Mouse (Mus musculus) MEL (cell line): ENCODE measurements around the gene Tmem175. TPM values are rescaled to one million over a fixed set of nuclear protein-coding genes. Genes with fewer than 3 reads are reported as not detected.

ENCODE experiments used
- DNase-seq: peaks from one replicate; pipeline ENCODE4 v3.0.0; 2011; ENCODE audit warnings: low read depth, low spot score
- H3K27ac ChIP-seq: 2 replicates; pipeline ENCODE4 v1.5.1; 2012; ENCODE audit warnings: low read depth, mild to moderate bottlenecking, control low read depth, low read length, moderate library complexity; ENCODE audit not compliant: control insufficient read depth
- H3K27me3 ChIP-seq, 2 experiments: fragments of 150-350 bp in 1 of 2; sonication (generic) in 1 of 2; 2 replicates each; pipeline ENCODE4 v1.6.1; 2012; ENCODE audit warnings: low read length in 2 of 2, mild to moderate bottlenecking in 2 of 2, improper control_type of control experiment in 1 of 2, moderate library complexity in 1 of 2; ENCODE audit not compliant: insufficient read depth in 2 of 2, control insufficient read depth in 1 of 2
- H3K36me3 ChIP-seq, 2 experiments: 2 replicates each; pipeline ENCODE4 v1.6.1; 2012 to 2014; ENCODE audit warnings: low read length in 2 of 2, improper control_type of control experiment in 1 of 2, inconsistent platforms in 1 of 2, mild to moderate bottlenecking in 1 of 2; ENCODE audit not compliant: insufficient read depth in 2 of 2, control insufficient read depth in 1 of 2
- H3K4me1 ChIP-seq, 2 experiments: fragments of 150-350 bp in 1 of 2; sonication (generic) in 1 of 2; 2 replicates each; pipeline ENCODE4 v1.6.1; 2012; ENCODE audit warnings: low read length in 2 of 2, improper control_type of control experiment in 1 of 2, mild to moderate bottlenecking in 1 of 2; ENCODE audit not compliant: insufficient read depth in 2 of 2, control insufficient read depth in 1 of 2
- H3K4me3 ChIP-seq, 2 experiments: fragments of 150-350 bp in 1 of 2; sonication (generic) in 1 of 2; 2 replicates each; pipeline ENCODE4 v1.5.1; 2012; ENCODE audit warnings: low read depth in 2 of 2, low read length in 2 of 2, mild to moderate bottlenecking in 2 of 2, moderate library complexity in 2 of 2, control low read depth in 1 of 2, improper control_type of control experiment in 1 of 2; ENCODE audit not compliant: control insufficient read depth in 1 of 2, insufficient read depth in 1 of 2
- H3K79me2 ChIP-seq: 2 replicates; pipeline ENCODE4 v1.6.1; 2012; ENCODE audit warnings: mild to moderate bottlenecking, low read length, moderate library complexity; ENCODE audit not compliant: control insufficient read depth, poor library complexity, insufficient read depth
- H3K9ac ChIP-seq: 2 replicates; pipeline ENCODE4 v1.6.1; 2012; ENCODE audit warnings: low read depth, mild to moderate bottlenecking, control low read depth, low read length, moderate library complexity; ENCODE audit not compliant: control insufficient read depth, poor library complexity, severe bottlenecking
- H3K9me3 ChIP-seq: fragments of 150-350 bp; sonication (generic); replicated peaks from 2 replicates; pipeline ENCODE4 v1.6.1; 2012; ENCODE audit warnings: mild to moderate bottlenecking, low read length, improper control_type of control experiment, moderate library complexity; ENCODE audit not compliant: insufficient read depth
- BHLHE40 ChIP-seq: IDR thresholded peaks from 2 replicates; pipeline ENCODE4 v1.6.1; 2012; ENCODE audit warnings: low read depth, mild to moderate bottlenecking, inconsistent platforms, low read length, improper control_type of control experiment, borderline replicate concordance
- EP300 ChIP-seq, 2 experiments: IDR thresholded peaks; 2 replicates each; pipeline ENCODE4 v1.6.1; 2011; ENCODE audit warnings: improper control_type of control experiment in 2 of 2, low read length in 2 of 2, low read depth in 1 of 2, mild to moderate bottlenecking in 1 of 2
- GABPA ChIP-seq: IDR thresholded peaks from 2 replicates; pipeline ENCODE4 v1.6.1; 2012; ENCODE audit warnings: low read depth, mild to moderate bottlenecking, inconsistent platforms, low read length, improper control_type of control experiment, moderate library complexity
- HCFC1 ChIP-seq: IDR thresholded peaks from 2 replicates; pipeline ENCODE4 v1.6.1; 2012; ENCODE audit warnings: low read depth, mild to moderate bottlenecking, inconsistent platforms, low read length, improper control_type of control experiment, moderate library complexity
- JUND ChIP-seq: IDR thresholded peaks from 2 replicates; pipeline ENCODE4 v1.6.1; 2011; ENCODE audit warnings: low read depth, mild to moderate bottlenecking, improper control_type of control experiment, low read length
- MAZ ChIP-seq: IDR thresholded peaks from 2 replicates; pipeline ENCODE4 v1.6.1; 2012; ENCODE audit warnings: low read depth, mild to moderate bottlenecking, inconsistent platforms, low read length, improper control_type of control experiment
- MYB ChIP-seq: IDR thresholded peaks from 2 replicates; pipeline ENCODE4 v1.6.1; 2011; ENCODE audit warnings: mild to moderate bottlenecking, low read depth, low read length, improper control_type of control experiment
- MYC ChIP-seq: IDR thresholded peaks from 2 replicates; pipeline ENCODE4 v1.6.1; 2011; ENCODE audit warnings: low read depth, mild to moderate bottlenecking, low read length, improper control_type of control experiment, moderate library complexity
- NELFE ChIP-seq: IDR thresholded peaks from 2 replicates; pipeline ENCODE4 v1.6.1; 2011; ENCODE audit warnings: low read depth, low read length, improper control_type of control experiment
- POLR2AphosphoS5 ChIP-seq: IDR thresholded peaks from 2 replicates; pipeline ENCODE4 v1.6.1; 2012; ENCODE audit warnings: low read depth, borderline replicate concordance, mild to moderate bottlenecking, inconsistent platforms, low read length, moderate library complexity, mixed read lengths
- RAD21 ChIP-seq: IDR thresholded peaks from 2 replicates; pipeline ENCODE4 v1.6.1; 2011; ENCODE audit warnings: mild to moderate bottlenecking, low read depth, low read length, improper control_type of control experiment
- RCOR1 ChIP-seq: IDR thresholded peaks from 2 replicates; pipeline ENCODE4 v1.6.1; 2012; ENCODE audit warnings: low read depth, mild to moderate bottlenecking, inconsistent platforms, low read length, improper control_type of control experiment
- SMC3 ChIP-seq: IDR thresholded peaks from 2 replicates; pipeline ENCODE4 v1.6.1; 2011; ENCODE audit warnings: low read depth, low read length, improper control_type of control experiment
- TBP ChIP-seq: IDR thresholded peaks from 2 replicates; pipeline ENCODE4 v1.8.0; 2011; ENCODE audit warnings: low read depth, low read length, improper control_type of control experiment
- TCF12 ChIP-seq: IDR thresholded peaks from 2 replicates; pipeline ENCODE4 v1.6.1; 2014; ENCODE audit warnings: low read depth, mild to moderate bottlenecking, inconsistent platforms, low read length, improper control_type of control experiment, moderate library complexity
- USF1 ChIP-seq: IDR thresholded peaks from 2 replicates; pipeline ENCODE4 v1.6.1; 2014; ENCODE audit warnings: low read depth, mild to moderate bottlenecking, inconsistent platforms, low read length, improper control_type of control experiment, moderate library complexity
- ZKSCAN1 ChIP-seq: IDR thresholded peaks from 2 replicates; pipeline ENCODE4 v1.6.1; 2012; ENCODE audit warnings: low read depth, mild to moderate bottlenecking, inconsistent platforms, low read length, improper control_type of control experiment, moderate library complexity
- ZNF384 ChIP-seq: IDR thresholded peaks from 2 replicates; pipeline ENCODE4 v1.6.1; 2012; ENCODE audit warnings: low read depth, mild to moderate bottlenecking, inconsistent platforms, low read length, improper control_type of control experiment
- polyA plus RNA-seq, 2 experiments: library from polyadenylated mRNA; stranded (reverse) in 1 of 2; unstranded in 1 of 2; fragments of >175 nt in 1 of 2; fragments of >200 nt in 1 of 2; gene quantifications; 2 replicates each; pipeline versions ENCODE4 v1.2.1 to v1.2.4; 2012; ENCODE audit warnings: low replicate concordance in 2 of 2, low read depth in 1 of 2; ENCODE audit not compliant: insufficient read length in 2 of 2, insufficient read depth in 1 of 2, missing spikeins in 1 of 2
- total RNA-seq: library from RNA; depleted of rRNA; stranded (reverse); fragments of 300-350 nt; gene quantifications from 2 replicates; pipeline ENCODE4 v1.2.3, GENCODE M21; 2012

Gene Tmem175
- total and polyA plus RNA-seq, 3 experiments, result 19.3 to 39.2 TPM; not detected in 1

DNA sequence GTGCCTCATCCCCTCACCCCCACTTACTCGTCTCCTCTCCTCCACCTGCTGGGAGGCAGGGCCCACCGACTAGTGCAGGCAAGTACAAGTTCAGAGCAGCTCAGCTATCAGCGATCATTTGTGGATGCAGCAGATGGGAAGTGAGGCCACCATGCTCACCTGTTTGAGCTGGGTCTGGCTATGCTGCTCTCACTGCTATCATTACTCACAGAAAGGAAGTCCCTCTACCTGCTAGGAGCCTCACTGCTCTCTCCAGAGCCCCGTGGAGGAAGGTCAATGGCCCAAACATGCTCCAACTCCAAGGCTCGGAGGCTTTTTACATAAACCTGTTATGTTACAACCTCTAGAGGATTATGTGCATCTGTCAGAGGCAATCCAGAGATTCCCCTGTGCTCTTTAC is 27.8 kb downstream of the Tmem175 start:
- Histone ChIP-seq H3K79me2 (peaks cover 13% of the 10 kb centered on the region), H3K4me1 (peaks cover 4 to 14% of the 10 kb centered on the region in 2 experiments), H3K4me3 (no peak overlapping the region), H3K36me3 (peaks cover 2% of the 10 kb centered on the region in 2 experiments; a peak in 2 of 4 replicates), H3K9me3 (no peaks in the 10 kb centered on the region), H3K9ac (no peak overlapping the region), H3K27ac (no peak overlapping the region), H3K27me3 (no peaks in the 10 kb centered on the region)
- TF ChIP-seq SMC3, result no peak
- no peak for TF ChIP-seq GABPA
- no peak for TF ChIP-seq EP300 (IDR thresholded peaks at IDR 0.05; ENCODE audit: low read depth in 1 of 2, low read length in 2 of 2)
- no peak for DNase-seq

DNA sequence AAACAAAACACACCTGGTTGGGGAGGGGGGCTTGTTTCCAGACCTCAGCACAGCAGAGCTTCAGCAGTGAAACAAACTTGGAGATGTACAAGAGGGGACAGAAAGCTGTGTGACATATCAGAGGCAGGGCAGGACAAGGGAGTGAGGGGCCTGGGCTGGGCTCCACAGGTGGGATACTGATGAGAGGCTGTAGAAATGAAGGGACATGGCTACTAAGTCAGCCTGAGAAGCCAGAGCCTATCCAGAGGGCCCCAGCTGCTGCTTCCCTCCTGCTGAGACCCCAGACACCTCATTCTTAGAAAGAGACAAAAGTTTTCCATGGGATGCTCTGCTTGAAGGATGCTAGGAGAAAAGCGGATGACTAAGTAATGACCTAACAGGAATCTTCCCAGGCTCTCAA is 29.0 kb downstream of the Tmem175 start:
- peaks cover 13% of the 10 kb centered on the region for H3K79me2 ChIP-seq
- H3K36me3 ChIP-seq, result peaks cover 0 to 2% of the 10 kb centered on the region in 2 experiments; a peak in 2 of 4 replicates
- TF ChIP-seq RAD21, result no peak
- no peak for TF ChIP-seq NELFE
- no peak for TF ChIP-seq TCF12
- no peak for TF ChIP-seq TBP
- TF ChIP-seq HCFC1, result no peak
- no peak for TF ChIP-seq JUND
- TF ChIP-seq RCOR1, result no peak
- no peak for TF ChIP-seq MAZ
- TF ChIP-seq ZKSCAN1, result no peak
- no peak for TF ChIP-seq EP300 (IDR thresholded peaks at IDR 0.05; ENCODE audit: low read depth in 1 of 2, low read length in 2 of 2)
- TF ChIP-seq BHLHE40, result no peak
- no peak for TF ChIP-seq MYB
- no peak for TF ChIP-seq ZNF384
- TF ChIP-seq MYC, result no peak
- TF ChIP-seq GABPA, result no peak
- TF ChIP-seq POLR2AphosphoS5, result no peak
- TF ChIP-seq USF1, result no peak

More for the DNA sequence above, 29.0 kb downstream of the Tmem175 start:
- no peak for DNase-seq
- Histone ChIP-seq H3K27me3 (no peaks in the 10 kb centered on the region), H3K4me1 (peaks cover 4 to 14% of the 10 kb centered on the region in 2 experiments), H3K9me3 (no peaks in the 10 kb centered on the region), H3K9ac (no peak overlapping the region), H3K27ac (no peak overlapping the region), H3K4me3 (no peak overlapping the region)
